Mouse (Mus musculus): ENCODE measurements around the gene Gm45233.

Gene Gm45233

DNA sequence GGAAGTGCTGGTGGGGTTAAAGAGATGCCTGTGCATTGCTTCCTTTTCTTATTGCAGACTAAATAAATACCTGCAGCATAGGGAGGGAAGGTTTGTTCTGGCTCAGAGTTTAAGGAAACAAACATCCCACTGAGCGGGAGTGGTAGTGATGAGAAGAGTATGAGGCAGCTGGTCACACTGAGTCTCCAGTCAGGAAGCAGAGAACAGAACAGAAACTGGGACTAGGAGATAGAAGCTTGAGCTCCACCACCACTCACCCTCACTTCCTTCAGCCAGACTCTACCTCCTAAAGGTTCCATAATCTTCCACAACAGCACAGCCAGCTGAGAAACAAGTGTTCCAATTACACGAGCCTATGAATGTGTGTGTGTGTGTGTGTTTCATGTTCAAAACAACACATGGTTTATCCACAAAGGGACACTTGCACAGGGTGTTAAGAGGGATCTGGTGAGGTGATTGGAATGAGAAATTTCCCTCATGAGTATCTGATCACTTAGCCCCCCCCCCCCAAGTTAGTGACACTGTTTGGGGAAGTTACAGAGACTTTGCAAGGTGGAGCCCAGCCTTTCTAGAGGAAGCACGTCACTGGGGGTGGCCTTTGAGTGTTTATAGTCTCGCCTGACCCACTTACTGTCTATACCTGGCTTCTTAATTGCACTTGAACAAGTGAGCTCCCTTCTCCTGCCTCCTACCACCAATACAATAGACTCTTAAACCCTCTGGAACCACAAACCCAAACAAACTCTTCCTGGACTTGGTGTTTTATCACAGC, 68.0 kb downstream of the Gm45233 start:
- DNase-seq (ENCODE audit: low spot score), result no peak

DNA sequence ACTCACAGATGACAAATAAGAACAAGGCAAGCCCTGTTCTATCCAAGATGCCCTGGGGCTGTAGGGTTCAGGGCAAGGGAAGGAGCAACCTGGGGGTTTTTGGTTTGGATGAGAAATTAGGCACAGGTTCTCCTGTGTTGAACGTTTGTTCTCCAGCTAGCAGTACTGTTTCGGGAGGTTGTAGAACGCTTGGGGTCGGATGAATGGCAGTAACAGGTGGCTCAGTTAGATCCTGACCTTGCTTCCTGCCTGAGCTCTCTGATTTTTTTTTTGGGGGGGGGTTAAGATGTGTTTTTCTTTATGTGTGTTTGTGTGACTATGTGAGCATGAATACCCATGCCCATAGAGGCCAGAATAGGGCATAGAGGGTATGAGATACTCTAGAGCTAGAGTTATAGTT, 68.6 kb downstream of the Gm45233 start:
- no peak for DNase-seq (ENCODE audit: low spot score)

Data from ovary, adult 18-20 months (tissue).